Mouse (Mus musculus) spleen, postnatal 10 days (tissue): ENCODE data around the gene Marveld2.

Experiments
- DNase-seq, 2 experiments: peaks; one replicate each; pipeline ENCODE4 v3.0.0; 2021 to 2022; ENCODE audit warnings: low spot score in 2 of 2

Gene Marveld2

GRCm38 (mm10) chr13:100600317-100600716, 16.5 kb downstream of the Marveld2 start:
- DNase-seq: no peak

- DNase-seq: no peak
Observed at GRCm38 (mm10) chr13:100597284-100597683, 19.5 kb downstream of the Marveld2 start.

- no peak for DNase-seq
Observed at GRCm38 (mm10) chr13:100595552-100595885, 21.3 kb downstream of the Marveld2 start.

GRCm38 (mm10) chr13:100594838-100595551, 21.8 kb downstream of the Marveld2 start:
- no peak for DNase-seq

- peak in 1 of 2 experiments; percentile 45 for DNase-seq
Observed at GRCm38 (mm10) chr13:100594041-100594792, 22.6 kb downstream of the Marveld2 start.

- DNase-seq: no peak
Observed at GRCm38 (mm10) chr13:100588646-100589045, 28.1 kb downstream of the Marveld2 start.

GRCm38 (mm10) chr13:100582144-100582543, 34.6 kb downstream of the Marveld2 start:
- DNase-seq: no peak

- no peak for DNase-seq
Observed at GRCm38 (mm10) chr13:100581701-100582100, 35.1 kb downstream of the Marveld2 start.

- no peak for DNase-seq
Observed at GRCm38 (mm10) chr13:100579951-100580350, 36.8 kb downstream of the Marveld2 start.

GRCm38 (mm10) chr13:100579220-100579619, 37.6 kb downstream of the Marveld2 start:
- no peak for DNase-seq

GRCm38 (mm10) chr13:100575950-100576349, 40.8 kb downstream of the Marveld2 start:
- DNase-seq: no peak

GRCm38 (mm10) chr13:100570713-100571112, 46.1 kb downstream of the Marveld2 start:
- no peak for DNase-seq

- no peak for DNase-seq
Observed at GRCm38 (mm10) chr13:100568359-100568758, 48.4 kb downstream of the Marveld2 start.

- no peak for DNase-seq
Observed at GRCm38 (mm10) chr13:100559449-100559848, 57.3 kb downstream of the Marveld2 start.

- no peak for DNase-seq
Observed at GRCm38 (mm10) chr13:100557011-100557410, 59.8 kb downstream of the Marveld2 start.

- no peak for DNase-seq
Observed at GRCm38 (mm10) chr13:100553042-100553437, 63.7 kb downstream of the Marveld2 start.

GRCm38 (mm10) chr13:100552369-100553041, 64.3 kb downstream of the Marveld2 start, which contains the start of gene Ocln:
Ocln (minus strand) TSS chr13:100552718.
- no peak for DNase-seq

- DNase-seq: no peak
Observed at GRCm38 (mm10) chr13:100552009-100552368, 64.8 kb downstream of the Marveld2 start.

- no peak for DNase-seq
Observed at GRCm38 (mm10) chr13:100551371-100552008, 65.3 kb downstream of the Marveld2 start.

GRCm38 (mm10) chr13:100547269-100547668, 69.5 kb downstream of the Marveld2 start:
- DNase-seq: no peak
